Mouse (Mus musculus) adrenal gland, postnatal 4 days (tissue): ENCODE results near the gene Btnl4. TPM values are rescaled to one million over a fixed set of nuclear protein-coding genes. Genes with fewer than 3 reads are reported as not detected.

Source experiments
- DNase-seq, 2 experiments: peaks; one replicate each; pipeline ENCODE4 v3.0.0; 2021 to 2022; ENCODE audit warnings: low spot score in 2 of 2, mixed read lengths in 2 of 2
- total RNA-seq, 2 experiments: library from RNA; stranded (reverse); gene quantifications; 2 replicates each; pipeline ENCODE4 v1.2.3; 2021

The Btnl4 gene
- total RNA-seq, 2 experiments from 2014 or later = not detected

- DNase-seq = no peak
These were observed 39.5 kb downstream of the Btnl4 start for GRCm38 (mm10) chr17:34437606-34438005.

GRCm38 (mm10) chr17:34437120-34437519, 40.0 kb downstream of the Btnl4 start:
- no peak for DNase-seq

- no peak for DNase-seq
These were observed 49.5 kb downstream of the Btnl4 start for GRCm38 (mm10) chr17:34427597-34427996.

- no peak for DNase-seq
These were observed 57.1 kb downstream of the Btnl4 start for GRCm38 (mm10) chr17:34420014-34420413.

Other genes starting within 250 kb of the Btnl4 start
- gene H2-Ob, start 238.4 kb downstream of the Btnl4 start, total RNA-seq = under 1 TPM; 0.28 to 0.65 TPM
- gene H2-Ab1, start 219.6 kb downstream of the Btnl4 start, total RNA-seq = 10 to 100 TPM; 11.1 to 12.8 TPM
- gene H2-Aa, start 189.5 kb downstream of the Btnl4 start, total RNA-seq = 10 to 100 TPM in 1 of 2 experiments, 1 to 10 TPM in 1; 9.1 to 15.9 TPM
- gene H2-Eb1, start 171.5 kb downstream of the Btnl4 start, total RNA-seq = 10 to 100 TPM in 1 of 2 experiments, 1 to 10 TPM in 1; 5.7 to 12.3 TPM
- not detected for gene H2-Eb2, start 151.7 kb downstream of the Btnl4 start, total RNA-seq
- gene Btnl2, start 122.5 kb downstream of the Btnl4 start, total RNA-seq = under 1 TPM; 0.45 TPM
- gene Btnl1, start 100.2 kb downstream of the Btnl4 start, total RNA-seq = not detected
- 1 to 10 TPM; 5.8 to 6.3 TPM for gene BC051142, start 78.5 kb downstream of the Btnl4 start, total RNA-seq
- not detected for gene Btnl6, start 40.0 kb upstream of the Btnl4 start, total RNA-seq
- gene Notch4, start 87.0 kb upstream of the Btnl4 start, total RNA-seq = 10 to 100 TPM; 36.1 to 37.1 TPM
- 10 to 100 TPM in 1 of 2 experiments, 1 to 10 TPM in 1; 8.1 to 11.9 TPM for gene Gpsm3, start 112.5 kb upstream of the Btnl4 start, total RNA-seq
- gene Pbx2, start 113.9 kb upstream of the Btnl4 start, total RNA-seq = 10 to 100 TPM; 61.7 to 63.6 TPM
- gene Ager, start 120.5 kb upstream of the Btnl4 start, total RNA-seq = 1 to 10 TPM; 9.0 to 9.2 TPM
- gene Rnf5, start 126.4 kb upstream of the Btnl4 start, total RNA-seq = 10 to 100 TPM; 66.5 to 74.2 TPM
- gene Agpat1, start 126.9 kb upstream of the Btnl4 start, total RNA-seq = 10 to 100 TPM; 73.4 to 77.7 TPM
- gene Egfl8, start 138.7 kb upstream of the Btnl4 start, total RNA-seq = 10 to 100 TPM; 10.8 to 14.2 TPM
- gene Ppt2, start 151.2 kb upstream of the Btnl4 start, total RNA-seq = 10 to 100 TPM; 52.6 to 62.3 TPM
- gene Prrt1, start 152.2 kb upstream of the Btnl4 start, total RNA-seq = 10 to 100 TPM; 10.7 to 11.5 TPM
- 10 to 100 TPM; 13.2 to 16.3 TPM for gene Fkbpl, start 167.4 kb upstream of the Btnl4 start, total RNA-seq
- 10 to 100 TPM; 48.1 to 52.3 TPM for gene Atf6b, start 169.8 kb upstream of the Btnl4 start, total RNA-seq
- gene Tnxb, start 193.2 kb upstream of the Btnl4 start, total RNA-seq = 10 to 100 TPM; 29.4 to 33.0 TPM